Mouse (Mus musculus) bone marrow, adult 2 months (tissue): ENCODE data around the gene Zfp169.

Experiments used
- CTCF ChIP-seq: fragments of 200-500 bp; IDR thresholded peaks from 2 replicates; pipeline ENCODE4 v1.5.1; 2011; ENCODE audit warnings: low read length, control low read depth; ENCODE audit not compliant: control insufficient read depth, insufficient read depth
- POLR2A ChIP-seq: fragments of 200-500 bp; IDR thresholded peaks from 2 replicates; pipeline ENCODE4 v1.6.1; 2011; ENCODE audit warnings: low read depth, mild to moderate bottlenecking, control low read depth, low read length, borderline replicate concordance; ENCODE audit not compliant: control insufficient read depth

- TF ChIP-seq CTCF (no peak), POLR2A (no peak)
These were observed 65.1 kb downstream of the Zfp169 start for GRCm38 (mm10) chr13:48448119-48448518.
